Mouse (Mus musculus): ENCODE measurements at regions not wholly inside any gene's neighbourhood (a gene's known extent, or its start where the extent isn't known, plus 50 kb on each side); places are given as distances from the start of the nearest gene placed in this dataset.

GRCm38 (mm10) chr5:111595438-111595837 lies 138.3 kb upstream of the Gm26897 start:
- DNase-seq (ENCODE audit: low spot score in 2 of 2) = no peak

GRCm38 (mm10) chr5:111597733-111598132 lies 136.0 kb upstream of the Gm26897 start:
- DNase-seq (ENCODE audit: low spot score in 2 of 2) = no peak

GRCm38 (mm10) chr5:111601711-111602521 lies 131.8 kb upstream of the Gm26897 start:
- peak; percentile 67 to 79 for DNase-seq (ENCODE audit: low spot score in 2 of 2)

- no peak for DNase-seq (ENCODE audit: low spot score in 2 of 2)
These were observed 120.0 kb upstream of the Gm26897 start for GRCm38 (mm10) chr5:111613687-111614086.

- peak; percentile 56 to 76 for DNase-seq (ENCODE audit: low spot score in 2 of 2)
These were observed 113.8 kb upstream of the Gm26897 start for GRCm38 (mm10) chr5:111619974-111620373.

- peak in 1 of 2 experiments; percentile 30 for DNase-seq (ENCODE audit: low spot score in 2 of 2)
These were observed 113.1 kb upstream of the Gm26897 start for GRCm38 (mm10) chr5:111620626-111621025.

- DNase-seq (ENCODE audit: low spot score in 2 of 2) = no peak
These were observed 111.2 kb upstream of the Gm26897 start for GRCm38 (mm10) chr5:111622481-111622880.

- DNase-seq (ENCODE audit: low spot score in 2 of 2) = no peak
These were observed 107.4 kb upstream of the Gm26897 start for GRCm38 (mm10) chr5:111626273-111626798.

- DNase-seq (ENCODE audit: low spot score in 2 of 2) = no peak
These were observed 103.3 kb upstream of the Gm26897 start for GRCm38 (mm10) chr5:111630313-111630844.

GRCm38 (mm10) chr5:111631572-111632161 lies 102.1 kb upstream of the Gm26897 start:
- DNase-seq (ENCODE audit: low spot score in 2 of 2) = no peak

GRCm38 (mm10) chr5:111635092-111635491 lies 98.6 kb upstream of the Gm26897 start:
- no peak for DNase-seq (ENCODE audit: low spot score in 2 of 2)

- no peak for DNase-seq (ENCODE audit: low spot score in 2 of 2)
These were observed 96.8 kb upstream of the Gm26897 start for GRCm38 (mm10) chr5:111636969-111637368.

- no peak for DNase-seq (ENCODE audit: low spot score in 2 of 2)
These were observed 95.4 kb upstream of the Gm26897 start for GRCm38 (mm10) chr5:111638306-111638705.

GRCm38 (mm10) chr5:111639476-111640287 lies 94.0 kb upstream of the Gm26897 start:
- DNase-seq (ENCODE audit: low spot score in 2 of 2) = no peak

GRCm38 (mm10) chr5:111640976-111641375 lies 92.7 kb upstream of the Gm26897 start:
- DNase-seq (ENCODE audit: low spot score in 2 of 2) = no peak

- no peak for DNase-seq (ENCODE audit: low spot score in 2 of 2)
These were observed 92.0 kb upstream of the Gm26897 start for GRCm38 (mm10) chr5:111641685-111642084.

- DNase-seq (ENCODE audit: low spot score in 2 of 2) = no peak
These were observed 89.6 kb upstream of the Gm26897 start for GRCm38 (mm10) chr5:111644142-111644541.

GRCm38 (mm10) chr5:111644788-111645187 lies 88.9 kb upstream of the Gm26897 start:
- no peak for DNase-seq (ENCODE audit: low spot score in 2 of 2)

GRCm38 (mm10) chr5:111647686-111648200 lies 86.0 kb upstream of the Gm26897 start:
- DNase-seq (ENCODE audit: low spot score in 2 of 2) = no peak

GRCm38 (mm10) chr5:111648481-111648880 lies 85.2 kb upstream of the Gm26897 start:
- DNase-seq (ENCODE audit: low spot score in 2 of 2) = peak in 1 of 2 experiments; percentile 29

- DNase-seq (ENCODE audit: low spot score in 2 of 2) = peak; percentile 39 to 81
These were observed 84.7 kb upstream of the Gm26897 start for GRCm38 (mm10) chr5:111649012-111649411.

All from gastrocnemius, postnatal 4 days (tissue).